Mouse (Mus musculus) layer of hippocampus, postnatal 36 days (tissue): Measurements from ENCODE around the gene Pomc. TPM values are rescaled to one million over a fixed set of nuclear protein-coding genes. Genes with fewer than 3 reads are reported as not detected.
A peak's percentile ranks its signal among the peaks of the same experiment; 100 is the strongest.
"Not testable (repeated sequence)": the region's sequence is repeated elsewhere in the genome, so short reads cannot be mapped to it uniquely, and the experiment has no call there.

ENCODE experiments used
- DNase-seq, 2 experiments: peaks; one replicate each; pipeline ENCODE4 v3.0.0; 2022
- total RNA-seq, 2 experiments: library from RNA; stranded (reverse); gene quantifications; 2 replicates each; pipeline ENCODE4 v1.2.3; 2021

Pomc gene
- total RNA-seq, 2 experiments from 2014 or later: 1.5 to 1.9 TPM

GRCm38 (mm10) chr12:3968380-3968779 lies 13.6 kb downstream of the Pomc start:
- no peak for DNase-seq

- DNase-seq: not testable (repeated sequence)
Observed at GRCm38 (mm10) chr12:3973169-3973568, 18.4 kb downstream of the Pomc start.

DNA sequence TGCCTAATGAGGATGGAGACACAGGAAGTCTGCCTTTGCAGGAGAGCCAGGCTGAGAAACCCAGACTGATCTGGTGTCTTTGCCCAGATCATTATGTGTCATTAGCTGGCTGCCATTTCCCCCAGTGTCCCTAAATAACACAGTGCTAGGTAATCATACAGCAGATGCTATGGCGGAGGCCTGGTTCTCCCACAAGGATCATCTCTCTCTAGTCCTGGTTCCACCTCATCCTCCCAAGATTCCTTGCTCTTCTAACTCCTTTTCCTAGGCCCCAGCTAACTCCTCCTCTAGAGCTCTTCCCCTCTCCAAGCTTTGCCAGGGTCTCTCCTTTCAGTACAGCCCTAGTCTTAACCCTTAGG lies 26.2 kb downstream of the Pomc start:
- no peak for DNase-seq

DNA sequence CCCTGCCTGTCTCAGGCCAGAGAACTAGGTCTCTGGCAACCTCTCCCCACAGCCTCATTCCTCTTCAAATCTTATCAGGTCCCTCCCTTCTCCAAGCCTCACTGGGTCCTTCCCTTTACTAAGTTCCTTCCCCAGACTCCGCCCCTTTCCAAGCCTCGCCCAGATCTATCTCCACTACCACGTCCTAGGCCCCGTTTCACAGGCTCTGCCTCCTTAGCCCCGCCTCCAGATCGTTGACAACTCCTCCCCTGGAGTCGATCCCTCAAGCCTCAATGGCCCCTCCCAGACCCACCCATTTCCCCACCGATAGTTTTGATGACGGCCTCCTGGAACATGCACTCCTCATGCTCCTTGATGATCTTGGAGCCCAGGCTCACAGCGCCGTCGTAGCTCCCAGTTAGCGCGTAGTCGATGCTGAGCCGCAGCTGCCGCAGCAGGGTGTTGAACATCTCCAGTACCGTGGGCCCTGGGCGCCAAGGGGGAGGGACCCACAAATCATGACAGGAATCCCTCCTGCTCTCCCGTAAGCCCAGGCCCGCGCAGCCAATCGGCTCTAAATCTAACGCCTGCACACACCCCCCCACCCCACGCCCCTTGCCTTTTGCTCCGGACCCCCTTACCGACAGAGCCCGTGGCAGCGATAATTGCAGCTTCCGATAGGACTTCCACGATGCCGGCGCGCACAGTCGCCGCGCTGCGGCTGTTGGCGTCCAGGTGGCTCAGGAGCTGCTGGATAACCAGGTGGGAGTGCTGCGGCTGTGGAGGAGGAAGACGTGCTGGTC lies 26.8 kb downstream of the Pomc start:
- DNase-seq: peak; percentile 68 to 75

DNA sequence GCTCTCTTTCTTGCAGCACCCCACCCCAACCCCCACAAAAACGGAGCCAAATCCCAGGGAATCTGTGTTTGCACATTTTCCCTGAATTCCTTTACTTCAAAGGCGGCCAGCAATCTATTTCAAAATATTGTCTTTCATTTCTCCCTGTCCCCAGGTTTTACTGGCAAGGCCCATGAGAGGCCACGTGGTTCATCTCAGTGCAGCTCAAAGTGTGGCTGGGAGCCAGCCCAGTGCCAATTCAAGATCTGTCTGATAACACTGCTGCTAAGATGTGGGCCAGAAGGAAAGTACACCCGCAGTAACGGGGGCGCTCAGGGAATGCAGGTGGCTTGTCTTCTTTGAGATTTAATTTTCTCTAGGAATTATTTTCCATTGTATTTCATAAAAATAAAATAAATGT lies 27.5 kb downstream of the Pomc start:
- DNase-seq: peak in 1 of 2 experiments; percentile 32

GRCm38 (mm10) chr12:3983736-3984135 lies 29.0 kb downstream of the Pomc start:
- peak; percentile 59 to 81 for DNase-seq

DNA sequence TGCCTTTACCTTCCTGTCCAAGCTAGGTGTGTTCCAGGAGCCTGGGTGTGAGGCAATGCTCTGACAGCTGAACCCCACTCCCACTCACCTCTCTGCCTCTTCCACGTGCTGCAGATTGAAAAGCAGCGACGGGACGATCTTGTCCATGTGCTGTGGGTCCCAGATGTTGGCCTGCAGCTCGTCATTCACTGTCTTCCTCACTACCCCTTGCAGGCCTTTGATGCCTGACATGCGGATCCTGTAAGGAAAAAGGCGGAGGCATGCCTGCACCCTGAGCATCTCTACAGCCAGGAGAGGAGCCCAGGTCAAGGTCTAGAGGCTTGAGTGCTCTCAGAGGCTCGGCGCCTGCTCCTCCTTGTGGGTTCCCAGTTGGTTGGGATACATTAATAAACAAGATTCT lies 29.7 kb downstream of the Pomc start:
- no peak for DNase-seq

DNA sequence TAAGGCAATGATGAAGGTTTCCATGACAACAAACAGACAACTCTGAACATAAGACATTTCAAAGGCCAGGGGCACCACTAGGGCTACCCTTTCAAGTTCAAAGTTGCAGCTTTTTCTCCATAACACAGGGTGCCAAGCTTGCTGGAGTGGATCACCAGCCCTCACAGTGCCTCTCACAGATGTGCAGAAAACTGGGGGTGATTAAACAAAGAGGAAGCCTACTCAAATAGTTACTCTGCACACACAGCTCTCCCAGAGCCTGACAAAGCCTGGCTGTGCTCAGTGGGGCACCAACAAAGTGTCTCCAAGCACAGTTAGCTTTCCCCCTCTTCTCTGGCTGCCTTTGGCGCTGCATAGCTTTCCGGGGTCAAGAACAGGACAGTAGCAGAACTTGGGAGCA lies 35.2 kb downstream of the Pomc start:
- DNase-seq: no peak

DNA sequence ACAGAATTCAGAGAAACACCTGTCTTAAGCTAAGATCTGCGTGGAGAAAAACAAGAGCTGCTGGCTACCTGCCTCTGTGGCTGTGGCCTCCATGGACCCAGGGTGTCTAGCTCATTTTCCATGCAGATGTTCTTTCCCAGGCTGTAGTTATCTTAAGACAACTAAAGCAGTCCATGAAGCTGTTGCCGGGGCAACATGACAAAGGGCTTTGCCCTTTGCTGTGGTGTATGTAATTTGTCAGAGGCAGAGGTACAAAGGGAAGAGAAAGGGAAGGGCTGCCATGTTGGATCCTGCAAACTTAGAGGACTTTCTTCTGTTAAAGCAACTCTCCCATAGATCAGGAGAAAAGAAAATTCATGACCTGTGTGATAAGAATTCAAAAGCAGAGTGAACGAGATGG lies 36.3 kb downstream of the Pomc start:
- DNase-seq: no peak

DNA sequence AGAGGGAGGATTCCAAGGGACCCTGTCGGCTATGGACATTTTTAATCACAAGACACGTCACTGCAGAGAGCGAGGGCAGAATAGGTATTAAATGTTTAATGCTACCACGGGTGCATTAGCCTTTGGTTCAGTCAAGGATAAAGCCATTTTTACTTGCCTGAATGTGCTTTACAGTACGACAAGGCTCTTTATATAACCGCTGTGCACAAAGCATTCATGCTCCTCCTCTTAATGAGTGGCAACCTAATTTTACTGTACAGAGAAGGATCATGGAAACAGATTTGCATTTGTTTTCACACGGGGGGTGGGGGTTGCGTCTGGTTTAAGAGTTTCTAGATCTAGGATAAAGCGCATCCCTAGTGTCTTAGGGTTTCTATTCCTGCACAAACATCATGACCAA lies 42.0 kb downstream of the Pomc start:
- no peak for DNase-seq

GRCm38 (mm10) chr12:4000406-4000805 lies 45.7 kb downstream of the Pomc start:
- DNase-seq: no peak

GRCm38 (mm10) chr12:4004648-4005047 lies 49.9 kb downstream of the Pomc start:
- DNase-seq: no peak

DNA sequence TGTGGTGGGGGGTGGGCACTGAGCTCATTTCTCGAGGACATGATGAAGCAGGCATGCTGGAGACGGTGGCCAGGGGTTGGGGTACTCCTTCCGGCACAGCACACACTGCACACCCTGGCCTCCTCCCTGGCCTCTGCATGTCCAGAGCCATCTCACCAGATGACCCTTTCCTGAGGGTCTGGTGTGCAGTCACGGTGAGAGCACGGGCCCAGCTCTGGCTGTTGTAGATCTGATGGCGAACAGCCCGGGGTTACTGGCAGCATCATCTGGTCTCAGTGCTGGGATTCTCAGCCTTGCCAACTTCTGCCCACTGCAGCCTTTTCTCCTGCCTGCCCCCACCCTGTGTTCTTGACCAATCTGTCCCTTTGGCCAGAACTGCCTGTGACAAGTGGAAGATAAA lies 51.3 kb downstream of the Pomc start:
- DNase-seq: peak; percentile 43 to 52

DNA sequence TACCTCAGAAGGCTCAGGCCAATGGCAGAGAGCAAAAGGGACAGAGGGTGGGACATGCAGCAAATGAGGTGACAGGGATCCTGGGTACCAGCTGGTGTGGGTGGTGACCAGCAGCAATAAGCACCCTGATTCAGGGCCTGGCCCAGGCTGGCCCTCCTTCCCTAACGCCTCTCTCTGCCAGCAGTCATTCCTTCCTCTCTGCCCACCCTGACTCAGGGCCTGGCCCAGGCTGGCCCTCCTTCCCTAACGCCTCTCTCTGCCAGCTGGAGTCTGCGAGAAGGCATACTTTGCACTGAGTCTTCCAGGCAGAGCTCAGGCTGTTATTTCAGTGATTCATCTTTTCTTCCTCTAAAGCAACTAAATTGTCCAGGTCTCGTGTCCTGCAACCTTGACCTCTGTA lies 52.4 kb downstream of the Pomc start:
- DNase-seq: peak; percentile 39 to 54

GRCm38 (mm10) chr12:4007766-4008165 lies 53.0 kb downstream of the Pomc start:
- DNase-seq: no peak

DNA sequence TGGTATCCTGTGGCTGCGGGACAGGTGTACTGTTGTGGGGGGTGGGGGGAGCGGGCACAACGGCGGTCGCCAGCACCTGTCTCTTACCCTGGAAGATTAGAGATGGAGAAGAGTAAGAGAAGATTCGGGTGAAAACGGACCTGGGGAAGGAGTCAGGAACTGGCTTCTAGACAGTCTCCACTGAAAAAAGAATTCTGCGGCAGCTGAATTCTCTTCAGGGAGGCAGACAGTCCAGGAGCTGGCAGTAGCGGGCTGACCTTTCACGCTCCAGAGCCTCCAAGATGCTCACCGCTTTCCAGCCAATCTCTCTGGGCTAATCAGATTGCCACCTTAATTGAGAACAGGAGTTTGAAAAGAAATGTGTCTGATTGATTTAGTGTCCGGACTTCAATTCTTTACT lies 54.0 kb downstream of the Pomc start:
- no peak for DNase-seq

Other genes starting within 250 kb of the Pomc start
- gene Dnmt3a, start 148.9 kb upstream of the Pomc start, total RNA-seq: 10 to 100 TPM; 75.4 to 79.8 TPM
- gene Efr3b, start 84.0 kb downstream of the Pomc start, total RNA-seq: 10 to 100 TPM; 89.9 to 91.7 TPM
- gene Dnajc27, start 127.6 kb downstream of the Pomc start, total RNA-seq: 10 to 100 TPM; 81.5 to 81.7 TPM
- 10 to 100 TPM; 49.9 to 50.3 TPM for gene Adcy3, start 178.2 kb downstream of the Pomc start, total RNA-seq